Mouse (Mus musculus): ENCODE measurements around the gene Slc38a1.

- TF ChIP-seq CTCF (IDR thresholded peaks at IDR 0.05; ENCODE audit: insufficient read depth, low read depth, low read length) (no peak), POLR2A (IDR thresholded peaks at IDR 0.05; ENCODE audit: insufficient read depth, low read depth, low read length) (no peak)
Observed at GRCm38 (mm10) chr15:96688036-96688435, 45.3 kb upstream of the Slc38a1 start.

Measured in olfactory bulb, adult 2 months (tissue).